Mouse (Mus musculus) myocyte (in vitro differentiated cells): ENCODE measurements around the gene Lyzl4.

Experiments
- CEBPB ChIP-seq: IDR thresholded peaks from 2 replicates; pipeline ENCODE4 v1.6.1; 2011; ENCODE audit warnings: mild to moderate bottlenecking, moderate library complexity; ENCODE audit not compliant: poor library complexity, insufficient read depth, severe bottlenecking
- E2F4 ChIP-seq: IDR thresholded peaks from one replicate; pipeline ENCODE4 v1.6.1; 2011; ENCODE audit warnings: mild to moderate bottlenecking, control low read depth, moderate library complexity; ENCODE audit not compliant: insufficient read depth
- POLR2A ChIP-seq: IDR thresholded peaks from one replicate; pipeline ENCODE4 v1.6.1; 2011; ENCODE audit warnings: low read depth, mild to moderate bottlenecking, control low read depth, moderate library complexity; ENCODE audit not compliant: insufficient read length

GRCm38 (mm10) chr9:121623235-121623634 is 18.7 kb downstream of the Lyzl4 start:
- no peak for TF ChIP-seq E2F4
- no peak for TF ChIP-seq CEBPB
- TF ChIP-seq POLR2A, result no peak
